Mouse (Mus musculus): Measurements from ENCODE around the gene Ttc28. TPM values are rescaled to one million over a fixed set of nuclear protein-coding genes. Genes with fewer than 3 reads are reported as not detected.

Ttc28 gene
- total and polyA plus RNA-seq, 2 experiments, result 0.81 to 0.83 TPM

GRCm38 (mm10) chr5:111125746-111126145, 246.1 kb downstream of the Ttc28 start:
- no peaks in the 10 kb centered on the region for H3K27me3 ChIP-seq (ENCODE audit: control insufficient read depth, insufficient read depth, low read length)
- TF ChIP-seq POLR2A (IDR thresholded peaks at IDR 0.05; ENCODE audit: extremely low read depth, insufficient read depth, low read length) (no peak), CTCF (IDR thresholded peaks at IDR 0.05; ENCODE audit: low read depth, low read length) (no peak)
- no peak overlapping the region for H3K27ac ChIP-seq (replicated peaks; ENCODE audit: insufficient read depth, low read depth, low read length)
- DNase-seq (ENCODE audit: extremely low read depth, low read depth, low spot score), result no peak
- no peak overlapping the region for H3K9ac ChIP-seq (ENCODE audit: low read depth, low read length)
- H3K4me1 ChIP-seq (ENCODE audit: control insufficient read depth, insufficient read depth, low read length), result no peaks in the 10 kb centered on the region
- H3K36me3 ChIP-seq (ENCODE audit: control insufficient read depth, insufficient read depth, low read length), result no peaks in the 10 kb centered on the region
- no peak overlapping the region for H3K4me3 ChIP-seq (ENCODE audit: insufficient read depth, low read depth, low read length)
- WGBS, result 72% methylated on average over 12 of the region's 12 CpGs
- H3K79me2 ChIP-seq (ENCODE audit: control insufficient read depth, insufficient read depth, low read length), result 0 out of 2 replicates have a peak, but pooled peaks cover 3% of the 10 kb centered on the region

- WGBS, result 92% methylated on average over 5 of the region's 5 CpGs
- Histone ChIP-seq H3K36me3 (ENCODE audit: control insufficient read depth, insufficient read depth, low read length) (no peaks in the 10 kb centered on the region), H3K4me1 (ENCODE audit: control insufficient read depth, insufficient read depth, low read length) (no peaks in the 10 kb centered on the region), H3K9ac (ENCODE audit: low read depth, low read length) (no peak overlapping the region), H3K27me3 (ENCODE audit: control insufficient read depth, insufficient read depth, low read length) (no peaks in the 10 kb centered on the region), H3K79me2 (ENCODE audit: control insufficient read depth, insufficient read depth, low read length) (0 out of 2 replicates have a peak, but pooled peaks cover 3% of the 10 kb centered on the region), H3K4me3 (ENCODE audit: insufficient read depth, low read depth, low read length) (no peak overlapping the region), H3K27ac (replicated peaks; ENCODE audit: insufficient read depth, low read depth, low read length) (no peak overlapping the region)
- TF ChIP-seq POLR2A (IDR thresholded peaks at IDR 0.05; ENCODE audit: extremely low read depth, insufficient read depth, low read length) (no peak), CTCF (IDR thresholded peaks at IDR 0.05; ENCODE audit: low read depth, low read length) (no peak)
- no peak for DNase-seq (ENCODE audit: extremely low read depth, low read depth, low spot score)
Observed at GRCm38 (mm10) chr5:111127786-111128185, 248.2 kb downstream of the Ttc28 start.

- no peaks in the 10 kb centered on the region for H3K79me2 ChIP-seq (ENCODE audit: control insufficient read depth, insufficient read depth, low read length)
- no peak for DNase-seq (ENCODE audit: extremely low read depth, low read depth, low spot score)
Observed at GRCm38 (mm10) chr5:111130121-111130520, 250.5 kb downstream of the Ttc28 start.

GRCm38 (mm10) chr5:111131561-111131960, 252.0 kb downstream of the Ttc28 start:
- DNase-seq (ENCODE audit: extremely low read depth, low read depth, low spot score), result no peak
- H3K27me3 ChIP-seq (ENCODE audit: control insufficient read depth, insufficient read depth, low read length), result no peaks in the 10 kb centered on the region
- H3K27ac ChIP-seq (replicated peaks; ENCODE audit: insufficient read depth, low read depth, low read length), result no peak overlapping the region
- H3K4me1 ChIP-seq (ENCODE audit: control insufficient read depth, insufficient read depth, low read length), result no peaks in the 10 kb centered on the region
- H3K79me2 ChIP-seq (ENCODE audit: control insufficient read depth, insufficient read depth, low read length), result no peaks in the 10 kb centered on the region
- WGBS, result 97% methylated on average over 18 of the region's 18 CpGs
- TF ChIP-seq CTCF (IDR thresholded peaks at IDR 0.05; ENCODE audit: low read depth, low read length), result no peak
- no peak for TF ChIP-seq POLR2A (IDR thresholded peaks at IDR 0.05; ENCODE audit: extremely low read depth, insufficient read depth, low read length)
- H3K9ac ChIP-seq (ENCODE audit: low read depth, low read length), result no peak overlapping the region
- H3K4me3 ChIP-seq (ENCODE audit: insufficient read depth, low read depth, low read length), result no peak overlapping the region
- H3K36me3 ChIP-seq (ENCODE audit: control insufficient read depth, insufficient read depth, low read length), result no peaks in the 10 kb centered on the region

More at GRCm38 (mm10) chr5:111130121-111130520, 250.5 kb downstream of the Ttc28 start:
- no peak overlapping the region for H3K27ac ChIP-seq (replicated peaks; ENCODE audit: insufficient read depth, low read depth, low read length)
- H3K4me1 ChIP-seq (ENCODE audit: control insufficient read depth, insufficient read depth, low read length), result no peaks in the 10 kb centered on the region
- WGBS, result 92% methylated on average over 8 of the region's 8 CpGs
- no peaks in the 10 kb centered on the region for H3K27me3 ChIP-seq (ENCODE audit: control insufficient read depth, insufficient read depth, low read length)
- H3K4me3 ChIP-seq (ENCODE audit: insufficient read depth, low read depth, low read length), result no peak overlapping the region
- no peaks in the 10 kb centered on the region for H3K36me3 ChIP-seq (ENCODE audit: control insufficient read depth, insufficient read depth, low read length)
- no peak overlapping the region for H3K9ac ChIP-seq (ENCODE audit: low read depth, low read length)
- no peak for TF ChIP-seq CTCF (IDR thresholded peaks at IDR 0.05; ENCODE audit: low read depth, low read length)
- no peak for TF ChIP-seq POLR2A (IDR thresholded peaks at IDR 0.05; ENCODE audit: extremely low read depth, insufficient read depth, low read length)

GRCm38 (mm10) chr5:111133150-111133549, 253.5 kb downstream of the Ttc28 start:
- Histone ChIP-seq H3K9ac (ENCODE audit: low read depth, low read length) (no peak overlapping the region), H3K79me2 (ENCODE audit: control insufficient read depth, insufficient read depth, low read length) (no peaks in the 10 kb centered on the region), H3K4me1 (ENCODE audit: control insufficient read depth, insufficient read depth, low read length) (no peaks in the 10 kb centered on the region), H3K36me3 (ENCODE audit: control insufficient read depth, insufficient read depth, low read length) (no peaks in the 10 kb centered on the region), H3K27me3 (ENCODE audit: control insufficient read depth, insufficient read depth, low read length) (no peaks in the 10 kb centered on the region), H3K4me3 (ENCODE audit: insufficient read depth, low read depth, low read length) (no peak overlapping the region), H3K27ac (replicated peaks; ENCODE audit: insufficient read depth, low read depth, low read length) (no peak overlapping the region)
- TF ChIP-seq POLR2A (IDR thresholded peaks at IDR 0.05; ENCODE audit: extremely low read depth, insufficient read depth, low read length), result no peak
- no peak for TF ChIP-seq CTCF (IDR thresholded peaks at IDR 0.05; ENCODE audit: low read depth, low read length)
- 86% methylated on average over 5 of the region's 5 CpGs for WGBS
- DNase-seq (ENCODE audit: extremely low read depth, low read depth, low spot score), result no peak

GRCm38 (mm10) chr5:111133754-111134153, 254.2 kb downstream of the Ttc28 start:
- 92% methylated on average over 7 of the region's 7 CpGs for WGBS
- TF ChIP-seq POLR2A (IDR thresholded peaks at IDR 0.05; ENCODE audit: extremely low read depth, insufficient read depth, low read length) (no peak), CTCF (IDR thresholded peaks at IDR 0.05; ENCODE audit: low read depth, low read length) (no peak)
- Histone ChIP-seq H3K27ac (replicated peaks; ENCODE audit: insufficient read depth, low read depth, low read length) (no peak overlapping the region), H3K4me3 (ENCODE audit: insufficient read depth, low read depth, low read length) (no peak overlapping the region), H3K9ac (ENCODE audit: low read depth, low read length) (no peak overlapping the region), H3K36me3 (ENCODE audit: control insufficient read depth, insufficient read depth, low read length) (no peaks in the 10 kb centered on the region), H3K27me3 (ENCODE audit: control insufficient read depth, insufficient read depth, low read length) (no peaks in the 10 kb centered on the region), H3K4me1 (ENCODE audit: control insufficient read depth, insufficient read depth, low read length) (no peaks in the 10 kb centered on the region), H3K79me2 (ENCODE audit: control insufficient read depth, insufficient read depth, low read length) (no peaks in the 10 kb centered on the region)
- DNase-seq (ENCODE audit: extremely low read depth, low read depth, low spot score), result no peak
